Mouse (Mus musculus) intestine, embryonic 14.5 days (tissue): ENCODE data around the gene Msi2. TPM values are rescaled to one million over a fixed set of nuclear protein-coding genes. Genes with fewer than 3 reads are reported as not detected.
A peak's percentile ranks its signal among the peaks of the same experiment; 100 is the strongest.

Source experiments
- ATAC-seq: fragments of 200-750 bp; cut with Nextera tagmentation; replicated peaks from 2 replicates; pipeline ENCODE4 v1.8.0; 2017; ENCODE audit warnings: low read depth, moderate number of reproducible peaks, moderate TSS enrichment, moderate library complexity; ENCODE audit not compliant: low FRiP score, low TSS enrichment
- DNase-seq: peaks from one replicate; pipeline ENCODE4 v3.0.0-alpha.2; 2018; ENCODE audit warnings: low spot score
- H3K27ac ChIP-seq: fragments of 300-500 bp; sonication (generic); 2 replicates; pipeline ENCODE4 v1.5.1; 2014; ENCODE audit warnings: low read depth, mild to moderate bottlenecking, control low read depth
- H3K27me3 ChIP-seq: fragments of 300-500 bp; sonication (generic); replicated peaks from 2 replicates; pipeline ENCODE4 v1.6.1; 2014; ENCODE audit warnings: low read length, control low read depth; ENCODE audit not compliant: control insufficient read depth, insufficient read depth
- H3K36me3 ChIP-seq: fragments of 300-500 bp; sonication (generic); 2 replicates; pipeline ENCODE4 v1.6.1; 2014; ENCODE audit warnings: low read length, control low read depth; ENCODE audit not compliant: control insufficient read depth, insufficient read depth
- H3K4me1 ChIP-seq: fragments of 300-500 bp; sonication (generic); replicated peaks from 2 replicates; pipeline ENCODE4 v1.6.1; 2014; ENCODE audit warnings: low read length, control low read depth, mixed read lengths; ENCODE audit not compliant: control insufficient read depth, insufficient read depth
- H3K4me2 ChIP-seq: fragments of 300-500 bp; sonication (generic); 2 replicates; pipeline ENCODE4 v1.6.1; 2014; ENCODE audit warnings: low read length
- H3K4me3 ChIP-seq: fragments of 300-500 bp; sonication (generic); 2 replicates; pipeline ENCODE4 v1.5.1; 2014; ENCODE audit warnings: low read depth, low read length, control low read depth, mixed read lengths
- H3K9ac ChIP-seq: fragments of 300-500 bp; sonication (generic); 2 replicates; pipeline ENCODE4 v1.6.1; 2014; ENCODE audit warnings: mild to moderate bottlenecking, low read length
- H3K9me3 ChIP-seq: fragments of 300-500 bp; sonication (generic); 2 replicates; pipeline ENCODE4 v1.6.1; 2016; ENCODE audit warnings: low read length, control low read depth; ENCODE audit not compliant: control insufficient read depth
- WGBS: fragments of 180-500 bp; shearing (Covaris S2); extraction: QIAGEN DNeasy Blood & Tissue Kit; methylation state at CpG from one replicate; pipeline ENCODE4 v1.1.7; 2014; 5-methylcytosine and 5-hydroxymethylcytosine counted together
- polyA plus RNA-seq: library from polyadenylated mRNA; unstranded; fragments of >200 nt; fragmentation: Nextera tagmentation; extraction: Ambion mirVana; gene quantifications from 2 replicates; pipeline ENCODE4 v1.2.1, GENCODE M21; 2014

Msi2 gene
- polyA plus RNA-seq, 1 experiment from 2014 or later: 13.6 TPM

DNA sequence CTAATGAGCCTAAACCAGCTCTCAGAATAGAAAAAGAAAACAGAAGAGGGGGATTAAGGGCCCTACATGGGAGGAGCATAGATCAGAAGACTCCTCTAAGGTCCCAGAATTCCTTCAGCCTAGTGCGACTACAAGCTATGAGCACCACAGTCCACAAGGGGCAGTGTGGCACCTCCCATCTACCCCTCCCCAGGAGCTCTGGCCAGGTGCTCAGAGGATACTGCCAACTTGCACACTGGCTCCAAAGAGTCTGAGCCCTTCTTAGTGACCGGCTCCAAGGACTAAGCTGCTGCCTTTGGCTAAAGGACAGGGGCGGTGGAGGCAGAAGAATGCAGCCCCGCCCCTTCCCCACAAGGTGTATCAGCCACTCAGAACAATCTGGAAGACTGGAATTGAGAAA lies 205.7 kb downstream of the Msi2 start:
- Histone ChIP-seq H3K36me3 (no peaks in the 10 kb centered on the region; the same call in 1 of the 2 replicates), H3K9me3 (no peaks in the 10 kb centered on the region), H3K4me2 (no peak overlapping the region), H3K27ac (no peak overlapping the region), H3K9ac (no peak overlapping the region), H3K4me3 (no peak overlapping the region), H3K27me3 (no peaks in the 10 kb centered on the region), H3K4me1 (peaks cover 5% of the 10 kb centered on the region; the same call in 1 of the 2 replicates)
- WGBS: 23% methylated on average over 4 of the region's 4 CpGs
- DNase-seq (peak; percentile 68), ATAC-seq (no peak)

DNA sequence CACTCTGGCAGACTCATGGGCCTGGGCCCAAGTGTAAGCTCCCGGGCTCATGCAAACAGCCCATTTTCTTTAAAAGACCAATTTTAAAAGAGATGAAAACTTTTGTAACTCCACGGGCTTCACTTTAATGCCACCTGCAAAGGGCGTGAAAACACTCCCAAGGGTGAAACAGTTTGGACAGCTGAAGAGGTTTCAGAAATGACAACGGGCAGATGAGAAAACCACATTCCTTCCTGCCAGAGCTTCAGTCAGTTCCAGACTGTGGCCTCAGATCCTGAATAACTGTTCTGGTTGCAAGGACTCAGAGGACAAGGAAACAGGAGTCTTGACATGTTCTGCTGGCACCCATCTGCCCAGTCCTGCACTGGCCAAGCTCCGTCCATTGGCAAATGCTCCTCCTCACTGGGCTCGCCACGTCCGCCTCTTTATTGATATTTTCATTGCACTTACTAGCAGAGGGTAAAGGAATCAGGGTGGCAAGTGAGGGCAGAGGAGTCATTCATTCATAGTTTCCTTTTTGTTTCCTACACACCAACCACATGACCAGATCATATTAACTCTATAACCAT lies 207.9 kb downstream of the Msi2 start:
- H3K9ac ChIP-seq: no peak overlapping the region
- no peak overlapping the region for H3K4me3 ChIP-seq
- H3K4me1 ChIP-seq: peaks cover 12% of the 10 kb centered on the region; the same call in 1 of the 2 replicates
- no peak for ATAC-seq
- H3K9me3 ChIP-seq: no peaks in the 10 kb centered on the region
- no peak overlapping the region for H3K4me2 ChIP-seq
- H3K27me3 ChIP-seq: no peaks in the 10 kb centered on the region
- no peak for DNase-seq
- WGBS: 88% methylated on average over 8 of the region's 8 CpGs
- H3K36me3 ChIP-seq: no peaks in the 10 kb centered on the region; the same call in 1 of the 2 replicates
- H3K27ac ChIP-seq: no peak overlapping the region

DNA sequence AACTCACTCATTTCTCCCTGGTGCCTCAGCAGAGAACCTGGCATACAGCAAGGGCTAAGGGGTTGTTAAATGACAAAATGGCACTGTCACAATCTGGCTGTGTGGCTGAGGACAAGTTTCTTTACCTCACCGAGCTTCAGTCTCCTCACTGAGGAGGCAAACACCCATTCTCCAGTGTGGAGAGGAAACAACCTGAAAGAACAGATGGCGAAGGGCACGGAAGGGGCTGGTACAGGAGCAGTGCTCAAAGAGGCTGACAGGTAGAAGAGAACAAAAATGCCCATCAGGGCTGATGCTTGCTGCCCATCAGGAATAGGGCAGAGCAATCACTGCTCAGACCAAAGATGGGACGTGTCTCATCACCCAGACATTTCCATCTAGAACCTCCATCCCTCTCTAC lies 208.8 kb downstream of the Msi2 start:
- Histone ChIP-seq H3K27me3 (no peaks in the 10 kb centered on the region), H3K4me1 (peaks cover 12% of the 10 kb centered on the region; the same call in 1 of the 2 replicates), H3K4me2 (no peak overlapping the region), H3K36me3 (no peaks in the 10 kb centered on the region; the same call in 1 of the 2 replicates), H3K27ac (no peak overlapping the region), H3K4me3 (no peak overlapping the region), H3K9me3 (no peaks in the 10 kb centered on the region), H3K9ac (no peak overlapping the region)
- 93% methylated on average over 4 of the region's 4 CpGs for WGBS
- ATAC-seq: no peak
- no peak for DNase-seq

GRCm38 (mm10) chr11:88508133-88508532 lies 210.2 kb downstream of the Msi2 start:
- no peaks in the 10 kb centered on the region for H3K9me3 ChIP-seq
- no peak overlapping the region for H3K9ac ChIP-seq
- no peak overlapping the region for H3K27ac ChIP-seq
- DNase-seq: no peak
- H3K4me3 ChIP-seq: no peak overlapping the region
- no peak overlapping the region for H3K4me2 ChIP-seq
- peaks cover 12% of the 10 kb centered on the region; the same call in 1 of the 2 replicates for H3K4me1 ChIP-seq
- WGBS: 81% methylated on average over 7 of the region's 7 CpGs
- no peak for ATAC-seq
- no peaks in the 10 kb centered on the region for H3K27me3 ChIP-seq
- no peaks in the 10 kb centered on the region; the same call in 1 of the 2 replicates for H3K36me3 ChIP-seq

DNA sequence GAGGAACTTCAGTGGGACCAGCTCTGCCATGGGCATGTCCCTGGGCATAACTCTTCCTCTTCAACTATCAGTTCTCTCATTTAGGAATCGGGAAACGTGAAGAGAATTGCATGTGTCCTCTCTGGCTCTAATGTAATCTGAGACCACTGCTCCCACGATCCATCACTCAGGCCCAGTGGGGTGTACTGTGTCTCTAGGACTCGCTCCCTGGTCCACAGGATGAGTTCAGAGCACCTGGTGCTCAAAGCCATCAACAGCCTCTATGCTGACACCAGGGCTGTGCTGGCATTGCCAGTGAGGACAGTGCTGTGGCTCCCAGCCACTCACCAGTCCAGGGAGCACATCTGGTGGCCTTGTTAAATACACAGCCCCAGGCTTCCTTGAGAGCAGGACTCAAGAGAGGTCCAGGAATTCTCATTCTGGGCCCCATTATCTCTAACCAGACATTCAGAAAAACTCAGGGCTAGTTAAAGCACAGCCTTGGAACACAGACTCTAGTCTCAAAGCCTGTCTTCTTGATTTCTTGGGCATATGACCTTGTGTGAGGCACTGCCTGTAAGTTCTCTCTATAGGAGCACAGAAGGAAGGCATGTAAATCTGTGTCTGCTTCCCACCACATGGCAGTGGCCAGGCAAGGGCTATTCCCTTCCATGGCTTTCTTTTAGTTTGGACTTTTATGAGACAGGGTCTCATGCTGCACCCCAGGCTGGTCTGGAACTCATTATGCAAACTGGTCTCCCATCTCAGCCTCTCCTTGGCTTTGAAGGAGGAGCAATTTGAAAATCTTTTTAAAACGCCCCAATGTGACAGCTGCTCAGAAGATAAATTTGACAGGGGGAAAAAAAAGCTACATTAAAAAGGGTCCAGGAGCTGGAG lies 211.5 kb downstream of the Msi2 start:
- Histone ChIP-seq H3K36me3 (no peaks in the 10 kb centered on the region; the same call in 1 of the 2 replicates), H3K9ac (no peak overlapping the region), H3K27ac (no peak overlapping the region), H3K4me1 (peaks cover 7% of the 10 kb centered on the region; the same call in 1 of the 2 replicates), H3K4me3 (no peak overlapping the region), H3K9me3 (no peaks in the 10 kb centered on the region), H3K4me2 (no peak overlapping the region), H3K27me3 (no peaks in the 10 kb centered on the region)
- 47% methylated on average over 5 of the region's 5 CpGs for WGBS
- DNase-seq (no peak), ATAC-seq (no peak)

DNA sequence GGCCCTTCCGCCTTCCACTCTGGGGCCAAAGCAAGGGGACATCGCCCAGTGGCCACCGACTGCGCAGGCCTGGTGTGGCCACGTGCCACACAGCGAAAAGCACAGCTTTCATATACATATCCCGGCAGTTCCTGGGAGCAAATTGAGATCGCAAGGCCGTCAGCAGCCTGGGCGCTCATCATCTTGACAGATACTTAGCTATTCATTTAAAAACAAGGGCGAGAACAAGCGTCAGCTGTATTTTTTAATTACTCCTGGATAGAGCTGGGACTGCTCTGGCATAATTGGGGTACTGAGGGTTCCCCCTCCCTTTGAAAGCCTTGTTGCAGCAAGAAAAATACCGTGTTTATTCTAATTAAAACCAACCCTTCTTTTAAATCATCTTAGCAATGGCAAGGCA lies 212.2 kb downstream of the Msi2 start:
- Histone ChIP-seq H3K4me2 (no peak overlapping the region), H3K4me3 (no peak overlapping the region), H3K9me3 (no peaks in the 10 kb centered on the region), H3K9ac (no peak overlapping the region), H3K36me3 (no peaks in the 10 kb centered on the region; the same call in 1 of the 2 replicates), H3K4me1 (peaks cover 7% of the 10 kb centered on the region; the same call in 1 of the 2 replicates), H3K27ac (no peak overlapping the region), H3K27me3 (no peaks in the 10 kb centered on the region)
- no peak for DNase-seq
- WGBS: 85% methylated on average over 13 of the region's 13 CpGs
- ATAC-seq: no peak

DNA sequence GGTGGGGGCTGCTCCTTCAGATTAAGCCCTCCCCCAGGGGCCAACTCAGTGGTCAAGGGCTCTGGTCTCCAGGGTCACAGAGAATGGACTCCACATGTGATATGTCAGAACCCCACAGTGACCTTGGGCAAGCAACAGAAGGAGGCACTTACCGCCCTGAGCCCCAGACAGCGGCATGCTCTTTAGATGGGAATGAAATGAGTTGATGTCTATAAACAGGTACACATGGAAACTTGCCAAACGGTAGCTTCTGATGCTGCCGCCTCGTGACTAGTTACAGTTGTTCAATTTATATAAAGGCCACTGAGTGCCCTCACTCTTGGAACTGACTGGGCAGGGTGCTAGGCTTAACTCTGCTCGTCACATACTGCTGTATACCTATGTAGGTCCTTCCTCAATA lies 215.7 kb downstream of the Msi2 start:
- Histone ChIP-seq H3K4me1 (peaks cover 7% of the 10 kb centered on the region; the same call in 1 of the 2 replicates), H3K27me3 (no peaks in the 10 kb centered on the region), H3K36me3 (no peaks in the 10 kb centered on the region), H3K9me3 (no peaks in the 10 kb centered on the region), H3K27ac (no peak overlapping the region), H3K9ac (no peak overlapping the region), H3K4me3 (no peak overlapping the region), H3K4me2 (no peak overlapping the region)
- WGBS: 81% methylated on average over 6 of the region's 6 CpGs
- no peak for ATAC-seq
- DNase-seq: no peak

GRCm38 (mm10) chr11:88498491-88498890 lies 219.8 kb downstream of the Msi2 start:
- no peak overlapping the region for H3K27ac ChIP-seq
- ATAC-seq: no peak
- no peaks in the 10 kb centered on the region for H3K9me3 ChIP-seq
- 56% methylated on average over 7 of the region's 7 CpGs for WGBS
- no peaks in the 10 kb centered on the region; the same call in 1 of the 2 replicates for H3K4me1 ChIP-seq
- H3K4me3 ChIP-seq: no peak overlapping the region
- H3K36me3 ChIP-seq: no peaks in the 10 kb centered on the region
- H3K27me3 ChIP-seq: no peaks in the 10 kb centered on the region
- no peak overlapping the region for H3K9ac ChIP-seq
- DNase-seq: no peak
- H3K4me2 ChIP-seq: no peak overlapping the region
